15 mouse cellular contexts compared by ENCODE assay signal in the genomic region with DNA sequence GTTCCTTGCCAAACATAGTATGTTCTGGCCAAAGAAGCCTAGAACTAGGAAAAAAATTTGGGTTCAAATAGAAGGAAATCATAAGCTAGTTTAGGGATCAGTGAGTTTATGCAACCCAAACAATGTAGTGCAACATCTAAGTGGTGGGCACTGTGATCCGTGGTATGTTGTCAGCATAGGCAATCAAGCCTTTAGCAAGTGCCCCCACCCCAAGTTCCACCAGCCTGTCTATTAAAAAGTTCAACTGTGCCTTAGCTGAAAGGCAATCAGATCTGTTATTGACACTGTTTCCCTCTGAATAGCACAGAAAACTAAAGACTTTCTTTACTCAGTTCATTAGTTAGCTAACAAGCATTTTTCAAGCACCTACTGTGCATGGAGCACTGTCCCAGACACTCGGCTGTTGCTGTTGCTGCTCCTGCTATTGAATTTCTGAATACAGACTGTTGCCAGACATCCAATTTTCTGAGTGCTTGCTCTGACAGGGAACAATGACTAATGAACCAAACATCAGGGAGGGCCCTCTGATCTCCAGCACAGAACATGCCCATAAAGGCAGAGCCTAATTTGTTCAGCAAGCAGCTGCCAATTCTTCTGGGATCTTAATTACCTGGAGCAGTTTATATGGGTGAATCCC. TPM values are rescaled to one million over a fixed set of nuclear protein-coding genes. Genes with fewer than 3 reads are reported as not detected.
DNase-seq lines count a peak whose midpoint lies in the region; ATAC-seq lines count a peak whose summit lies in the region.
"Had no signal": no experiment of that assay in that cellular context is flagged by ENCODE, and none has a peak within 500 bp of the region (broad histone marks: within the 10 kb centered on the region; RNA-seq: fewer than 3 reads in every experiment).

No protein-coding gene starts in this region.

- peak; percentile 29 to 42 for DNase-seq in heart, adult 9 months (ENCODE audit: low spot score in 2 of 2)
- no peak for DNase-seq in heart, postnatal 4 days
- DNase-seq in urinary bladder, postnatal 14 days (ENCODE audit: low spot score): peak; percentile 4
- no peak for DNase-seq in urinary bladder, postnatal 36 days (ENCODE audit: low spot score in 2 of 2)
- no peak for DNase-seq in neural tube, embryonic 10.5 days (ENCODE audit: extremely low spot score, low spot score)
- DNase-seq: cerebellum, postnatal 10 days; heart, postnatal 36 days; kidney, postnatal 10 days; right cerebral cortex, postnatal 25 days had no signal

- no peaks in the 10 kb centered on the region for H3K4me1 ChIP-seq in forebrain, embryonic 13.5 days
- no peaks in the 10 kb centered on the region for H3K4me1 ChIP-seq in neural tube, embryonic 15.5 days
- H3K4me1 ChIP-seq: embryonic facial prominence, embryonic 13.5 days; intestine, embryonic 15.5 days; liver, embryonic 12.5 days had no signal

- peak; percentile 77 for ATAC-seq in forebrain, embryonic 13.5 days
- ATAC-seq in neural tube, embryonic 15.5 days (ENCODE audit: low FRiP score): no peak
- ATAC-seq: intestine, embryonic 15.5 days; liver, embryonic 12.5 days had no signal

- H3K27me3 ChIP-seq in forebrain, embryonic 13.5 days: peaks cover 91% of the 10 kb centered on the region
- H3K27me3 ChIP-seq in neural tube, embryonic 15.5 days (replicated peaks): peaks cover 57% of the 10 kb centered on the region
- H3K27me3 ChIP-seq: CH12.LX had no signal

- H3K36me3 ChIP-seq in forebrain, embryonic 13.5 days (ENCODE audit: poor library complexity, severe bottlenecking): no peaks in the 10 kb centered on the region
- H3K36me3 ChIP-seq in neural tube, embryonic 15.5 days: no peaks in the 10 kb centered on the region
- H3K36me3 ChIP-seq: embryonic facial prominence, embryonic 13.5 days; intestine, embryonic 15.5 days; liver, embryonic 12.5 days had no signal

- H3K4me3 ChIP-seq in forebrain, embryonic 13.5 days: no peak overlapping the region
- H3K4me3 ChIP-seq in neural tube, embryonic 15.5 days (replicated peaks): no peak overlapping the region
- H3K4me3 ChIP-seq: embryonic facial prominence, embryonic 13.5 days; intestine, embryonic 15.5 days; liver, embryonic 12.5 days had no signal

- no peak overlapping the region for H3K4me2 ChIP-seq in forebrain, embryonic 13.5 days
- H3K4me2 ChIP-seq in neural tube, embryonic 15.5 days: no peak overlapping the region
- H3K4me2 ChIP-seq: embryonic facial prominence, embryonic 13.5 days; intestine, embryonic 15.5 days; liver, embryonic 12.5 days had no signal

- H3K27ac ChIP-seq in forebrain, embryonic 13.5 days: no peak overlapping the region
- no peak overlapping the region for H3K27ac ChIP-seq in neural tube, embryonic 15.5 days (replicated peaks)
- H3K27ac ChIP-seq: embryonic facial prominence, embryonic 13.5 days; intestine, embryonic 15.5 days; liver, embryonic 12.5 days had no signal

- H3K9me3 ChIP-seq in forebrain, embryonic 13.5 days (replicated peaks): no peaks in the 10 kb centered on the region
- H3K9me3 ChIP-seq in neural tube, embryonic 15.5 days (replicated peaks): no peaks in the 10 kb centered on the region
- H3K9me3 ChIP-seq: embryonic facial prominence, embryonic 13.5 days; intestine, embryonic 15.5 days; liver, embryonic 12.5 days had no signal

- H3K9ac ChIP-seq in forebrain, embryonic 13.5 days: no peak overlapping the region
- H3K9ac ChIP-seq in neural tube, embryonic 15.5 days (replicated peaks): no peak overlapping the region
- H3K9ac ChIP-seq: embryonic facial prominence, embryonic 13.5 days; intestine, embryonic 15.5 days; liver, embryonic 12.5 days had no signal

- 17% methylated on average over 2 of the region's 2 CpGs for WGBS in forebrain, embryonic 13.5 days
- 41% methylated on average over 2 of the region's 2 CpGs for WGBS in neural tube, embryonic 15.5 days

RNA-seq across cellular contexts. Expression of gene Tsc22d3, which starts 27.6 kb away (rescaled TPM):
- total RNA-seq in heart, postnatal 4 days (2021): 100 to 1,000 TPM; 101 to 105 TPM
- 84.3 and 96.1 TPM in 2 replicates for polyA plus RNA-seq in forebrain, embryonic 13.5 days (2015; fragmentation: Nextera tagmentation; extraction: Ambion mirVana)
- 128 and 132 TPM in 2 replicates for polyA plus RNA-seq in neural tube, embryonic 15.5 days (2015; fragmentation: Nextera tagmentation; extraction: Ambion mirVana)

Comparison
In these comparisons a context has a peak if more than half of its experiments do, and no peak if none do; other contexts are left out.
1. DNase-seq: peak in heart, adult 9 months (2 of 2) and urinary bladder, postnatal 14 days (single experiment); none in heart, postnatal 4 days (single experiment), urinary bladder, postnatal 36 days (0 of 2) and neural tube, embryonic 10.5 days (single experiment).